Mouse (Mus musculus) adrenal gland, postnatal 36 days (tissue): ENCODE measurements at regions not wholly inside any gene's neighbourhood (a gene's known extent, or its start where the extent isn't known, plus 50 kb on each side); places are given as distances from the start of the nearest gene placed in this dataset.
"Not testable (repeated sequence)": the region's sequence is repeated elsewhere in the genome, so short reads cannot be mapped to it uniquely, and the experiment has no call there.

Source experiments
- DNase-seq, 2 experiments: peaks; one replicate each; pipeline ENCODE4 v3.0.0; 2021; ENCODE audit warnings: mixed read lengths in 1 of 2

- no peak for DNase-seq
Measured at GRCm38 (mm10) chr7:61615156-61615555, 731.2 kb upstream of the Ndn start.

DNA sequence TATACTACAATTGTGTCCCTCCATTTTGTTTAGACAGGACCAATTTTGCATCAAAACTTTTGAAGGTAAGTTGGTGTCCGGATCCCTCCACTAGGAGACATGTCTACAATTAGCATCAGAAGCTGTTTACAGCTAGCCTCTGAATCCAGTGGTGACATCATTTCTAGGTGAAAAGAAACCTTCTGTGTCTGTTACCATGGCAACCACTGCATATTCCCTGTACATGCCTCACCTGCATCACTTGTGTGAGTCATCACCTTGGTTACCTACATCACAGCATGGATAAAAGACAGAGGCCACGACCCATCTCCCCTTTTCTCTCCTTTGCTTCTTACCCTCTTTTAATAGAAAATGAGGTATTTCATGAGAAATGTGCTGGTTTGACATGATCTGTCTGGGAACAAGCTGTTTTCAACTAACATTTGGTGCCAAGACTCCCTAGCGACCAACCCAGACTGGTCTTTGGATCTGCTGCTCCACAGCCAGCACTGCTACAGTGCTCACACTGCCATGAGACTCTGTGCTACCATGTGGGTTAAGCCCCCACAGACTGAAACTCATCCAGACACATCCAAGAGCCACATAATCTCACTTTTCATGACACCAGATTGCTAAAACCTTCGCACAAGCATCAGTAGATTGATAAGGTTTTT, 701.4 kb upstream of the Ndn start:
- no peak for DNase-seq

GRCm38 (mm10) chr7:61658086-61658485, 688.3 kb upstream of the Ndn start:
- no peak for DNase-seq

DNA sequence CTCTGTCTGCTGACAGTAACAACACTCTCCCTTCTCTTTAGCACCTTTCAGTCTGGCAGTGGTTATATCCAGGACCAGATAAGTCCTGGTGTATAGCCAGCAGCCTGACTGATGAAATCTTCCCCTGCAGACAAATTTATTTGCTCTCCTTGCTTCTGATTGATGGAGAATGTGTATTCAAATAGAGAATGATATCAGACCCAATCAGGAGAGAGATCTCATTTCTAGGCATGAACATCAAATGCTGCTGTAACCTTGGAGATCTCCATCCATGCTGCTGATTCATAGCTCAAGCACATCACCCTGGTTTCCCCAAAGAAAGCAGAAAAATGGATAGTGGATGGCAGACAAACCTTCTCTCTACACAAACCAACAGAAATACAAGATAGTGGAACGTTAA, 663.3 kb upstream of the Ndn start:
- no peak for DNase-seq

- DNase-seq = no peak
Measured at GRCm38 (mm10) chr7:61685052-61685655, 661.2 kb upstream of the Ndn start.

DNA sequence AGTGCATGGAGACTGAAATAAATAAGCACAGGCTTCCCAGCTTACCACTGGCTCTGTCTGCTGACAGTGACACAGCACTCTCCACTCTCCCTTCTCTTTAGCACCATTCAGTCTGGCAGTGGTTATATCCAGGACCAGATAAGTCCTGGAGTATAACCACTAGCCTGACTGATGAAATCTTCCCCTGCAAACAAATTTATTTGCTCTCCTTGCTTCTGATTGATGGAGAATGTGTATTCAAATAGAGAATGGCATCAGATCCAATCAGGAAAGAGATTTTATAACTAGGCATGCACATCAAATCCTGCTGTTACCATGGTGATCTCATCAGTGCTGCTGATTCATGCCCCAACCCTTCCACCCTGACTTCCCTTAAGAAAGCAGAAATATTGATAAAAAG, 620.2 kb upstream of the Ndn start:
- no peak for DNase-seq

DNA sequence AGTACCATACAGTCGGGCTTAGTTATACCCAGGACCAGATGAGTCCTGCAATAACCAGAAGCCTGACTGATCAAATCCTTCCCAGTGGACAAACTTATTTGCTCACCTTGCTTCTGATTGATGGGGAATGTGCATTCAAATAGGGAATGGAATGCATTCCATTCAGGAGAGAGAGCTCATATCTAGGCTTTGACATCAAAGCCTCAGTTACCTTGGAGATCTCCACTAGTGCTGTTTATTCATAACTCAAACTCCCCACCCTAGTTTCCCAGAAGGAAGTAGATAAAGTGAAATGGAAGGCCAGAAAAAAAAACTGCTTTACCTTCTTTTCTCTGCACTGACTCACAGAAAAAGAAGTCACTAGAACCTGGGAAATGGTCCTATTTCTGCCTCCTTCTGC, 608.9 kb upstream of the Ndn start:
- no peak for DNase-seq

GRCm38 (mm10) chr7:61739336-61739735, 607.0 kb upstream of the Ndn start:
- not testable (repeated sequence) for DNase-seq

- no peak for DNase-seq
Measured at GRCm38 (mm10) chr7:61769826-61770225, 576.5 kb upstream of the Ndn start.

GRCm38 (mm10) chr7:61790113-61790796, 556.1 kb upstream of the Ndn start:
- no peak for DNase-seq

- no peak for DNase-seq
Measured at GRCm38 (mm10) chr7:61836827-61837226, 509.5 kb upstream of the Ndn start.

- peak; percentile 1 to 4 for DNase-seq
Measured at GRCm38 (mm10) chr7:61837240-61837639, 509.1 kb upstream of the Ndn start.

- DNase-seq = no peak
Measured at GRCm38 (mm10) chr7:61851949-61852348, 494.4 kb upstream of the Ndn start.

- DNase-seq = no peak
Measured at GRCm38 (mm10) chr7:61864517-61864916, 481.9 kb upstream of the Ndn start.

DNA sequence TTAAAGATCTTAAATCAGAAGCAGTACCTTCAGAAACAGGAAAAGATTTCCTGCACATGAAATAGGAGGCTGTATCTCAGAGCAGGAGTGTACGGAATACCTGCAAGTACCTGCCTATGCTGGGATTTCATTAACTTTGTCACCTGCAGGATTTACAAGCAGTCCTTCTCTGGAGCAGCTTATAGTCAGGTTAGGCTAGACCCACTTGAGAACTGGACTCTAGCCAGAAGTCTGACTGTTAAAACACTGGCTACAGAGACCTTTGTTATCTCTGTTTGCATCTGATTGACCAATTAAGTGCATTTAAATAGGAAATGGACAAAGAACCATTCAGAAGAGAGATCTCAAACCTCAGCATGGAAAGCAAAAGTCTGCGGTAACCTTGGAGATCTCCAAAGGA, 480.0 kb upstream of the Ndn start:
- DNase-seq = no peak

DNA sequence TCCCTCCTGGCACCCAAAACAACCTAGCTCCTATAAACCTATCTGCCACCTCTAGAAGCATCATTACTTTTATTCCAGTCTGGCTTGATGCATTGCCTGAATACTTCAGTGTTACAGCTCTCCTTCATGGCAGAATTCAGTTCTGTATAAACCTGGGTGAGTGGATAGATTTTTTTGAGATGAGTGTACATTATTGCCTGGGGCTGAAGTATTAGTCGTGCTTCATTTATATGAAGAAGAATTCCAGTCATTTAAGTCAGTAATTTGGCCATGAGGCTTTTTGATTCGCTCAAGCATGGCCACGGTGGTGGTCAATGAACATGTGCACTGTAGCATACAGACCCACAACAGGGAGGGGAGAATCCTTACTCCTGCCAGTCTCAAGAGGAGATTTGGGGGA, 470.1 kb upstream of the Ndn start:
- no peak for DNase-seq

- peak; percentile 2 to 7 for DNase-seq
Measured at GRCm38 (mm10) chr7:61877311-61878065, 468.9 kb upstream of the Ndn start.

DNA sequence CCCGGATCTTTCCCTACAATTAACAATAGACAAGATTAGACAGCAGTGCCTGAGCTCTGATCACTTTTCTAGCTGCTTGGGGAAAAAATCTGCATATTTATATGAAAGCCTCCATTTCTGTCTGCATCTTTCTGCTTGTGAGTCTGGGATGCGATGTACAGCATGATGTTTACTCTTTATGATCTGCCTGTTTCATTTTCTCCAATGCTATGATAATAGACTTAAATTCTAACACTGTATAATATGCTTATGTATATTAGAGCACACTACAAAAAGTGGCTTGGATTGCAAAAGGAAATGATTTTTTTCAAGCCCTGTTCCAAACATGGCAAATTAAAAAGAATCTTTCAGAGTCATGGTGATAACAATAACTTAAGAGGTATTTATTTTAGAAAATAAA, 468.3 kb upstream of the Ndn start:
- DNase-seq = no peak

- DNase-seq = no peak
Measured at GRCm38 (mm10) chr7:61878585-61878984, 467.8 kb upstream of the Ndn start.
